Mouse (Mus musculus): ENCODE data around the gene Fbxl13. TPM values are rescaled to one million over a fixed set of nuclear protein-coding genes. Genes with fewer than 3 reads are reported as not detected.

Gene Fbxl13
- polyA plus RNA-seq, 1 experiment from 2014 or later = 0.09 TPM

- H3K9me3 ChIP-seq = no peaks in the 10 kb centered on the region
- DNase-seq (ENCODE audit: low spot score) = no peak
- 87% methylated on average over 4 of the region's 4 CpGs for WGBS
- H3K27ac ChIP-seq (replicated peaks) = no peak overlapping the region
- no peak overlapping the region for H3K4me3 ChIP-seq
- H3K4me1 ChIP-seq = no peaks in the 10 kb centered on the region
- no peaks in the 10 kb centered on the region for H3K27me3 ChIP-seq (replicated peaks; ENCODE audit: low read depth, poor library complexity, severe bottlenecking)
- no peaks in the 10 kb centered on the region for H3K36me3 ChIP-seq (replicated peaks)
Observed at GRCm38 (mm10) chr5:21553685-21554084, 91.7 kb downstream of the Fbxl13 start.

- 78% methylated on average over 8 of the region's 8 CpGs for whole genome bisulfite sequencing
- peaks cover 4% of the 10 kb centered on the region; the same call in 1 of the 2 replicates for H3K9me3 ChIP-seq
- H3K27me3 ChIP-seq (replicated peaks; ENCODE audit: low read depth, poor library complexity, severe bottlenecking) = no peaks in the 10 kb centered on the region
- H3K4me1 ChIP-seq = peaks cover 36% of the 10 kb centered on the region
- H3K27ac ChIP-seq (replicated peaks) = no peak overlapping the region
- no peak overlapping the region for H3K4me3 ChIP-seq
- H3K36me3 ChIP-seq (replicated peaks) = no peaks in the 10 kb centered on the region
- DNase-seq (ENCODE audit: low spot score) = no peak
Observed at GRCm38 (mm10) chr5:21547005-21547404, 98.4 kb downstream of the Fbxl13 start.

GRCm38 (mm10) chr5:21545786-21546185 lies 99.6 kb downstream of the Fbxl13 start:
- Histone ChIP-seq H3K36me3 (replicated peaks) (no peaks in the 10 kb centered on the region), H3K4me3 (no peak overlapping the region), H3K27me3 (replicated peaks; ENCODE audit: low read depth, poor library complexity, severe bottlenecking) (no peaks in the 10 kb centered on the region), H3K9me3 (peaks cover 4% of the 10 kb centered on the region; the same call in 1 of the 2 replicates), H3K4me1 (peaks cover 36% of the 10 kb centered on the region), H3K27ac (replicated peaks) (no peak overlapping the region)
- 89% methylated on average over 4 of the region's 4 CpGs for WGBS
- no peak for DNase-seq (ENCODE audit: low spot score)

- Histone ChIP-seq H3K27me3 (replicated peaks; ENCODE audit: low read depth, poor library complexity, severe bottlenecking) (no peaks in the 10 kb centered on the region), H3K9me3 (peaks cover 4% of the 10 kb centered on the region; the same call in 1 of the 2 replicates), H3K4me1 (peaks cover 36% of the 10 kb centered on the region), H3K27ac (replicated peaks) (no peak overlapping the region), H3K4me3 (peak overlapping the region; percentile 49; the same call in 1 of the 2 replicates), H3K36me3 (replicated peaks) (no peaks in the 10 kb centered on the region)
- no peak for DNase-seq (ENCODE audit: low spot score)
Observed at GRCm38 (mm10) chr5:21545227-21545626, 100.2 kb downstream of the Fbxl13 start.

GRCm38 (mm10) chr5:21544821-21545220 lies 100.6 kb downstream of the Fbxl13 start:
- Histone ChIP-seq H3K27ac (replicated peaks) (no peak overlapping the region; the same call in 1 of the 2 replicates), H3K4me3 (peak overlapping the region; percentile 49; the same call in 1 of the 2 replicates), H3K27me3 (replicated peaks; ENCODE audit: low read depth, poor library complexity, severe bottlenecking) (no peaks in the 10 kb centered on the region), H3K36me3 (replicated peaks) (no peaks in the 10 kb centered on the region), H3K4me1 (peaks cover 36% of the 10 kb centered on the region), H3K9me3 (peaks cover 4% of the 10 kb centered on the region; the same call in 1 of the 2 replicates)
- DNase-seq (ENCODE audit: low spot score) = no peak
- 49% methylated on average over 3 of the region's 3 CpGs for WGBS

- Histone ChIP-seq H3K9me3 (peaks cover 4% of the 10 kb centered on the region; the same call in 1 of the 2 replicates), H3K27ac (replicated peaks) (peak within 1 kb of the TSS; percentile 83), H3K4me1 (peaks cover 36% of the 10 kb centered on the region), H3K36me3 (replicated peaks) (no peaks in the 10 kb centered on the region), H3K27me3 (replicated peaks; ENCODE audit: low read depth, poor library complexity, severe bottlenecking) (no peaks in the 10 kb centered on the region), H3K4me3 (peak within 1 kb of the TSS; percentile 49)
- DNase-seq (ENCODE audit: low spot score) = peak; percentile 75
- 51% methylated on average over 17 of the region's 17 CpGs for WGBS
Observed at GRCm38 (mm10) chr5:21543409-21544201, 101.8 kb downstream of the Fbxl13 start, which contains the start of gene Lrrc17. Gene Lrrc17 (plus strand): TSS chr5:21543559.

- Histone ChIP-seq H3K27ac (replicated peaks) (no peak overlapping the region), H3K36me3 (replicated peaks) (no peaks in the 10 kb centered on the region), H3K9me3 (no peaks in the 10 kb centered on the region), H3K4me3 (no peak overlapping the region), H3K27me3 (replicated peaks; ENCODE audit: low read depth, poor library complexity, severe bottlenecking) (no peaks in the 10 kb centered on the region), H3K4me1 (peaks cover 36% of the 10 kb centered on the region)
- DNase-seq (ENCODE audit: low spot score) = no peak
- 85% methylated on average over 4 of the region's 4 CpGs for WGBS
Observed at GRCm38 (mm10) chr5:21542226-21542625, 103.2 kb downstream of the Fbxl13 start.

- Histone ChIP-seq H3K4me1 (no peaks in the 10 kb centered on the region), H3K4me3 (no peak overlapping the region), H3K27ac (replicated peaks) (no peak overlapping the region), H3K36me3 (replicated peaks) (no peaks in the 10 kb centered on the region), H3K9me3 (no peaks in the 10 kb centered on the region; the same call in 1 of the 2 replicates), H3K27me3 (replicated peaks; ENCODE audit: low read depth, poor library complexity, severe bottlenecking) (no peaks in the 10 kb centered on the region)
- no peak for DNase-seq (ENCODE audit: low spot score)
- WGBS = 85% methylated on average over 5 of the region's 5 CpGs
Observed at GRCm38 (mm10) chr5:21532921-21533320, 112.5 kb downstream of the Fbxl13 start.

- Histone ChIP-seq H3K27me3 (replicated peaks; ENCODE audit: low read depth, poor library complexity, severe bottlenecking) (no peaks in the 10 kb centered on the region), H3K4me1 (no peaks in the 10 kb centered on the region), H3K27ac (replicated peaks) (no peak overlapping the region), H3K9me3 (no peaks in the 10 kb centered on the region; the same call in 1 of the 2 replicates), H3K36me3 (replicated peaks) (no peaks in the 10 kb centered on the region), H3K4me3 (no peak overlapping the region)
- DNase-seq (ENCODE audit: low spot score) = no peak
- WGBS = 84% methylated on average over 2 of the region's 2 CpGs
Observed at GRCm38 (mm10) chr5:21532126-21532525, 113.3 kb downstream of the Fbxl13 start.

GRCm38 (mm10) chr5:21529110-21529720 lies 116.2 kb downstream of the Fbxl13 start:
- WGBS = 89% methylated on average over 8 of the region's 8 CpGs

GRCm38 (mm10) chr5:21528068-21528842 lies 117.2 kb downstream of the Fbxl13 start:
- Histone ChIP-seq H3K27ac (replicated peaks) (no peak overlapping the region), H3K36me3 (replicated peaks) (no peaks in the 10 kb centered on the region), H3K4me3 (no peak overlapping the region), H3K4me1 (no peaks in the 10 kb centered on the region), H3K27me3 (replicated peaks; ENCODE audit: low read depth, poor library complexity, severe bottlenecking) (no peaks in the 10 kb centered on the region), H3K9me3 (no peaks in the 10 kb centered on the region; the same call in 1 of the 2 replicates)
- 93% methylated on average over 15 of the region's 15 CpGs for WGBS
- no peak for DNase-seq (ENCODE audit: low spot score)

More at GRCm38 (mm10) chr5:21529110-21529720, 116.2 kb downstream of the Fbxl13 start:
- Histone ChIP-seq H3K27me3 (replicated peaks; ENCODE audit: low read depth, poor library complexity, severe bottlenecking) (no peaks in the 10 kb centered on the region), H3K4me3 (no peak overlapping the region), H3K4me1 (no peaks in the 10 kb centered on the region), H3K36me3 (replicated peaks) (no peaks in the 10 kb centered on the region), H3K27ac (replicated peaks) (no peak overlapping the region), H3K9me3 (no peaks in the 10 kb centered on the region; the same call in 1 of the 2 replicates)
- no peak for DNase-seq (ENCODE audit: low spot score)

GRCm38 (mm10) chr5:21527488-21527911 lies 117.9 kb downstream of the Fbxl13 start:
- Histone ChIP-seq H3K9me3 (no peaks in the 10 kb centered on the region; the same call in 1 of the 2 replicates), H3K4me1 (no peaks in the 10 kb centered on the region), H3K4me3 (no peak overlapping the region), H3K36me3 (replicated peaks) (no peaks in the 10 kb centered on the region), H3K27me3 (replicated peaks; ENCODE audit: low read depth, poor library complexity, severe bottlenecking) (no peaks in the 10 kb centered on the region), H3K27ac (replicated peaks) (no peak overlapping the region)
- DNase-seq (ENCODE audit: low spot score) = no peak
- WGBS = 77% methylated on average over 4 of the region's 4 CpGs
